Mouse (Mus musculus) CH12.LX (cell line): ENCODE measurements around the gene Dstn. TPM values are rescaled to one million over a fixed set of nuclear protein-coding genes. Genes with fewer than 3 reads are reported as not detected.

Source experiments
- DNase-seq: peaks from one replicate; pipeline ENCODE4 v3.0.0-alpha.2; 2013; ENCODE audit errors: extremely low read depth
- H3K27ac ChIP-seq: 2 replicates; pipeline ENCODE4 v1.5.1; 2012; ENCODE audit warnings: low read depth, mild to moderate bottlenecking, control low read depth, moderate library complexity; ENCODE audit not compliant: insufficient read depth
- H3K27me3 ChIP-seq: replicated peaks from 2 replicates; pipeline ENCODE3; 2012; ENCODE audit warnings: inconsistent platforms
- H3K36me3 ChIP-seq, 2 experiments: replicated peaks in 1 of 2; 2 replicates each; pipeline versions ENCODE3 to v1.6.1; 2012; ENCODE audit warnings: inconsistent platforms in 1 of 2, low read length in 1 of 2, mild to moderate bottlenecking in 1 of 2, mixed read lengths in 1 of 2, moderate library complexity in 1 of 2; ENCODE audit not compliant: control insufficient read depth in 1 of 2, insufficient read depth in 1 of 2
- H3K4me1 ChIP-seq, 2 experiments: 2 replicates each; pipeline ENCODE4 v1.6.1; 2012; ENCODE audit warnings: inconsistent platforms in 1 of 2, moderate library complexity in 1 of 2; ENCODE audit not compliant: insufficient read depth in 2 of 2, control insufficient read depth in 1 of 2
- H3K4me2 ChIP-seq: 2 replicates; pipeline ENCODE4 v1.6.1; 2012; ENCODE audit warnings: low read depth, mild to moderate bottlenecking, control low read depth; ENCODE audit not compliant: poor library complexity, insufficient read depth, severe bottlenecking
- H3K4me3 ChIP-seq, 3 experiments: fragments of 150-350 bp in 1 of 3; sonication (generic) in 1 of 3; replicated peaks in 1 of 3; 2 replicates each; pipeline versions ENCODE3 to v1.5.1; 2011 to 2012; ENCODE audit warnings: low read depth in 2 of 3, low read length in 2 of 3, mild to moderate bottlenecking in 2 of 3, moderate library complexity in 2 of 3, control low read depth in 1 of 3, improper control_type of control experiment in 1 of 3, inconsistent platforms in 1 of 3, mixed read lengths in 1 of 3; ENCODE audit not compliant: poor library complexity in 1 of 3
- H3K79me2 ChIP-seq: replicated peaks from 2 replicates; pipeline ENCODE4 v1.6.1; 2012; ENCODE audit warnings: mild to moderate bottlenecking, moderate library complexity; ENCODE audit not compliant: control insufficient read depth, poor library complexity, insufficient read depth, severe bottlenecking; ENCODE audit errors: extremely low read depth
- H3K9ac ChIP-seq: 2 replicates; pipeline ENCODE4 v1.6.1; 2012; ENCODE audit warnings: low read depth, mild to moderate bottlenecking, control low read depth, moderate library complexity; ENCODE audit not compliant: insufficient read depth
- H3K9me3 ChIP-seq: replicated peaks from 2 replicates; pipeline ENCODE3; 2012; ENCODE audit warnings: low read length, inconsistent platforms, mixed read lengths
- BHLHE40 ChIP-seq: IDR thresholded peaks from 2 replicates; pipeline ENCODE4 v1.6.1; 2011; ENCODE audit warnings: mild to moderate bottlenecking, low read depth, low read length, improper control_type of control experiment
- CTCF ChIP-seq, 2 experiments: IDR thresholded peaks in 1 of 2; conservative IDR thresholded peaks in 1 of 2; 2 replicates each; pipeline ENCODE4 v1.5.1; 2011 to 2012; ENCODE audit warnings: low read depth in 2 of 2, low read length in 2 of 2, improper control_type of control experiment in 1 of 2, inconsistent platforms in 1 of 2, mild to moderate bottlenecking in 1 of 2, moderate library complexity in 1 of 2
- ELF1 ChIP-seq: IDR thresholded peaks from 2 replicates; pipeline ENCODE4 v1.6.1; 2014; ENCODE audit warnings: low read depth, mild to moderate bottlenecking, inconsistent platforms, low read length, improper control_type of control experiment
- EP300 ChIP-seq: IDR thresholded peaks from 2 replicates; pipeline ENCODE4 v1.6.1; 2011; ENCODE audit warnings: low read length, improper control_type of control experiment
- ETS1 ChIP-seq: conservative IDR thresholded peaks from 2 replicates; pipeline ENCODE4 v1.6.1; 2012; ENCODE audit warnings: low read depth, mild to moderate bottlenecking, inconsistent platforms, low read length, improper control_type of control experiment, moderate library complexity
- GABPA ChIP-seq: IDR thresholded peaks from 2 replicates; pipeline ENCODE4 v1.6.1; 2012; ENCODE audit warnings: low read depth, low read length, improper control_type of control experiment, inconsistent platforms; ENCODE audit not compliant: insufficient replicate concordance
- HCFC1 ChIP-seq: IDR thresholded peaks from 2 replicates; pipeline ENCODE4 v1.6.1; 2012; ENCODE audit warnings: low read depth, mild to moderate bottlenecking, inconsistent platforms, low read length, improper control_type of control experiment
- IRF4 ChIP-seq: IDR thresholded peaks from 2 replicates; pipeline ENCODE4 v1.6.1; 2014; ENCODE audit warnings: low read depth, mild to moderate bottlenecking, inconsistent platforms, low read length, improper control_type of control experiment
- JUND ChIP-seq: conservative IDR thresholded peaks from 2 replicates; pipeline ENCODE4 v1.6.1; 2011; ENCODE audit warnings: low read depth, low read length, improper control_type of control experiment
- MAFK ChIP-seq: IDR thresholded peaks from 2 replicates; pipeline ENCODE4 v1.6.1; 2011; ENCODE audit warnings: low read length, improper control_type of control experiment; ENCODE audit not compliant: insufficient replicate concordance
- MAX ChIP-seq: IDR thresholded peaks from 2 replicates; pipeline ENCODE4 v1.6.1; 2011; ENCODE audit warnings: low read length, improper control_type of control experiment
- MAZ ChIP-seq: IDR thresholded peaks from 2 replicates; pipeline ENCODE4 v1.6.1; 2012; ENCODE audit warnings: low read depth, mild to moderate bottlenecking, inconsistent platforms, low read length, improper control_type of control experiment, moderate library complexity
- MEF2A ChIP-seq: IDR thresholded peaks from 2 replicates; pipeline ENCODE4 v1.6.1; 2014; ENCODE audit warnings: low read depth, mild to moderate bottlenecking, inconsistent platforms, low read length, improper control_type of control experiment, borderline replicate concordance
- MXI1 ChIP-seq: IDR thresholded peaks from 2 replicates; pipeline ENCODE4 v1.6.1; 2011; ENCODE audit warnings: mild to moderate bottlenecking, low read depth, low read length, improper control_type of control experiment
- MYC ChIP-seq: IDR thresholded peaks from 2 replicates; pipeline ENCODE4 v1.6.1; 2011; ENCODE audit warnings: low read depth, mild to moderate bottlenecking, improper control_type of control experiment, low read length
- NELFE ChIP-seq: IDR thresholded peaks from 2 replicates; pipeline ENCODE4 v1.6.1; 2011; ENCODE audit warnings: low read depth, low read length, improper control_type of control experiment
- NRF1 ChIP-seq: IDR thresholded peaks from 2 replicates; pipeline ENCODE4 v1.6.1; 2014; ENCODE audit warnings: low read depth, mild to moderate bottlenecking, inconsistent platforms, low read length, improper control_type of control experiment, moderate library complexity
- POLR2A ChIP-seq: IDR thresholded peaks from 2 replicates; pipeline ENCODE4 v1.6.1; 2011; ENCODE audit warnings: low read depth, mild to moderate bottlenecking, improper control_type of control experiment, low read length
- RCOR1 ChIP-seq: conservative IDR thresholded peaks from 2 replicates; pipeline ENCODE4 v1.6.1; 2012; ENCODE audit warnings: low read depth, mild to moderate bottlenecking, inconsistent platforms, low read length, improper control_type of control experiment
- SMC3 ChIP-seq: IDR thresholded peaks from 2 replicates; pipeline ENCODE4 v1.6.1; 2011; ENCODE audit warnings: low read depth, low read length, improper control_type of control experiment
- TBP ChIP-seq: conservative IDR thresholded peaks from 2 replicates; pipeline ENCODE4 v1.6.1; 2011; ENCODE audit warnings: low read depth, low read length, improper control_type of control experiment
- TCF12 ChIP-seq: IDR thresholded peaks from 2 replicates; pipeline ENCODE4 v1.6.1; 2014; ENCODE audit warnings: low read depth, mild to moderate bottlenecking, inconsistent platforms, low read length, improper control_type of control experiment
- USF1 ChIP-seq: IDR thresholded peaks from 2 replicates; pipeline ENCODE4 v1.6.1; 2014; ENCODE audit warnings: low read depth, mild to moderate bottlenecking, inconsistent platforms, low read length, improper control_type of control experiment
- USF2 ChIP-seq: conservative IDR thresholded peaks from 2 replicates; pipeline ENCODE4 v1.6.1; 2011; ENCODE audit warnings: low read depth, low read length, improper control_type of control experiment
- ZC3H11A ChIP-seq: IDR thresholded peaks from 2 replicates; pipeline ENCODE4 v1.6.1; 2012; ENCODE audit warnings: low read depth, mild to moderate bottlenecking, inconsistent platforms, low read length, improper control_type of control experiment
- ZMIZ1 ChIP-seq: IDR thresholded peaks from 2 replicates; pipeline ENCODE4 v1.6.1; 2012; ENCODE audit warnings: low read depth, mild to moderate bottlenecking, inconsistent platforms, low read length, improper control_type of control experiment
- ZNF384 ChIP-seq: IDR thresholded peaks from 2 replicates; pipeline ENCODE4 v1.6.1; 2012; ENCODE audit warnings: low read depth, low read length, improper control_type of control experiment, inconsistent platforms
- dilution Hi-C: fragments of 300-500 bp; cut with MboI; formaldehyde crosslinking; loops from 2 replicates; pipeline ENCODE4 v1.14.3; 2020; ENCODE audit warnings: low sequenced_read_pairs; ENCODE audit not compliant: extremely low pct_unique_long_range_greater_than_20kb, extremely low pct_ligation_motif_present
- in situ Hi-C: fragments of 300-500 bp; cut with MboI; formaldehyde crosslinking; loops from 3 replicates; pipeline ENCODE4 v1.14.3; 2019; ENCODE audit warnings: low sequenced_read_pairs, low pct_ligation_motif_present, low pct_unique_long_range_greater_than_20kb, mixed read lengths
- polyA plus RNA-seq: library from polyadenylated mRNA; unstranded; fragments of >175 nt; gene quantifications from 2 replicates; pipeline ENCODE4 v1.2.1, GENCODE M21; 2012; ENCODE audit warnings: low read depth; ENCODE audit not compliant: insufficient read length
- total RNA-seq, 2 experiments: library from RNA; depleted of rRNA; stranded (reverse); fragments of 300-350 nt in 1 of 2; fragments of >200 nt in 1 of 2; gene quantifications; 2 replicates each; pipeline ENCODE4 v1.2.3; 2012 to 2014

Gene Dstn
- 68.9 and 84.3 TPM in 2 replicates for total RNA-seq (2012; rRNA removed)
- 266 and 306 TPM in 2 replicates for total RNA-seq (2014; rRNA removed)
- polyA plus RNA-seq: 151 and 155 TPM in 2 replicates

DNA sequence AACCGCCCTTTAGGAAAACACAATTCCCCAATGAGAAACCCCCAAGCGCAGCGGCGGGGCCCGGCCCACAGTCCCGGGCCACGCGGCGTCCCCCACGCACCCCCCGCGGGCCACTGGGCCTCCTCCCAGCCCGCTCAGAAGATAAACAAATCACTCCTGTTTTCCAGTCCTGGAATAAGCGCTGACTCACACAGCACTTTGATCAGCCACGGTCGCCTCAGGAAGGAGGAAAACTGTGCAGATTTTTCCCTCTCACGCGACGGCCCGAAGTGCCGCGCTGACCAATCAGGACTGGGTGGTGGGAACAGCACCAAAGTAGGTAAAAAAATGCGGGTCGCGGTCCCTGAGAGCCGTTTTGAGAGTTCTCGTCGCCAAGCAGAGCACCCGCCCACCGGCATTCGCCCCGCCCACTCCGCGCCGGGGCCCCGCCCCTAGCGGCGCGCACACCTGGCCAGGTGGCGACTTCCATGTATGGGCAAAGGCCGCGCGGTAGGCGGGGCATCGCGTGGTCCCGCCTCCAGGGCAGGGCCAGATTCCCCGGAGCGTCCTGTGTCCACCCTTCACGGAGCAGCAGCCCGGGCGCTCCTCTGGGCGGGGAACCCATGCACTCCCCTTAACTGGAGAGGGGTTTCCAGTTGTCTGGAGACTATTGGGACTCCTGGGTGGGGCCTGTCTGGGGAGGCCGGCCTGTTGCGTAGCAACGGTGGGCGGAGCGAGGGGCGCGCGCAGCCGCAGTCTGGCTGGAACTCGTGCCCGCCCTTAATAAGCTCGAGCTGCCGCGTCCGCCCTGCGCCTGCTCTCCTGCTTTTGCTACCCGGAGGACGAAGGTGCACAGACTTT is at the start of gene Dstn:
Gene Dstn (plus strand): TSS at position 561 of the 840 bp plus-strand sequence.
- peak within 1 kb of the TSS; percentile 93 for H3K4me2 ChIP-seq
- no peaks in the 10 kb centered on the region for H3K27me3 ChIP-seq
- H3K4me1 ChIP-seq: peaks cover 0 to 38% of the 10 kb centered on the region in 2 experiments; a peak in 2 of 4 replicates
- H3K9ac ChIP-seq: peak within 1 kb of the TSS; percentile 78
- dilution Hi-C loops (no loop called here), in situ Hi-C loops (loop anchor here (5.0 kb wide), 1 partner anchor 73 kb away; no protein-coding TSS in a partner anchor)
- H3K27ac ChIP-seq: peak within 1 kb of the TSS; percentile 33
- peaks cover 23% of the 10 kb centered on the region for H3K79me2 ChIP-seq
- no peaks in the 10 kb centered on the region for H3K9me3 ChIP-seq
- peak within 1 kb of the TSS; percentile 77 to 84 (median 83) for H3K4me3 ChIP-seq
- peak; percentile 91 for DNase-seq
- no peaks in the 10 kb centered on the region for H3K36me3 ChIP-seq
- TF ChIP-seq BHLHE40: peak; percentile 78
- peak; percentile 70 for TF ChIP-seq ZNF384
- TF ChIP-seq MAFK: no peak
- no peak for TF ChIP-seq EP300
- peak; percentile 88 for TF ChIP-seq TBP
- TF ChIP-seq HCFC1: peak; percentile 28; the same call in 1 of the 2 replicates
- TF ChIP-seq ETS1: no peak
- peak; percentile 90 for TF ChIP-seq NRF1
- peak; percentile 7; the same call in 1 of the 2 replicates for TF ChIP-seq NELFE
- TF ChIP-seq TCF12: 0 out of 2 replicates have a peak, but pooled peaks have one; percentile 44
- TF ChIP-seq IRF4: no peak; the same call in 1 of the 2 replicates
- peak; percentile 4; the same call in 1 of the 2 replicates for TF ChIP-seq MAX
- TF ChIP-seq ZMIZ1: peak; percentile 63
- TF ChIP-seq CTCF (conservative IDR thresholded peaks at IDR 0.05 in 1 of 2, IDR thresholded peaks at IDR 0.05 in 1 of 2; ENCODE audit: low read depth in 2 of 2, low read length in 2 of 2): no peak
- peak; percentile 94 for TF ChIP-seq POLR2A
- peak; percentile 46 for TF ChIP-seq ELF1
- TF ChIP-seq, all 38 proteins: peak for 11

DNA sequence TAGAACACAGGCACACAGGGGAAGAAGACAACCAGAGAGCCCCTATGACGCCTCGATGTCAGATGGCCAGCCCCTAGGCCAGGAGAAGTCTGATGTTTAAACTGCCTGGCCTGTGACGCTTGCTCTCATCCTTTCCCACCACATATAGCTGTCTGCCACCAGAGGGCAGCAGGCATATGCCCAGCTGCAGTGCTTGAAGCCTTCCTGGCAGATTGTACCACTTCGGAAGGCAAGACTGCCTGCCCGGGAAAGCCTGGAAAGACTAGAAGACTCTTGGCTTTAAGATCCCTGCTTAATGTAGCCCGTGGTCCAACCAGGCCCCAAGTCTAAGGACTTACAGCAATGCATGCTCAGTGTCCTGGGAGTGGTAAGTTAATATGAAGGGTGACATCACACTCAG is 47.8 kb upstream of the Dstn start:
- Histone ChIP-seq H3K4me3 (no peak overlapping the region), H3K9me3 (no peaks in the 10 kb centered on the region), H3K4me2 (peak overlapping the region; percentile 30), H3K36me3 (no peaks in the 10 kb centered on the region), H3K79me2 (no peaks in the 10 kb centered on the region), H3K9ac (peak overlapping the region; percentile 4; the same call in 1 of the 2 replicates), H3K27ac (no peak overlapping the region), H3K4me1 (peaks cover 0 to 12% of the 10 kb centered on the region in 2 experiments; a peak in 2 of 4 replicates), H3K27me3 (no peaks in the 10 kb centered on the region)
- dilution Hi-C loops (no loop called here), in situ Hi-C loops (loop anchor here (10.0 kb wide), 1 partner anchor 347 kb away; no protein-coding TSS in a partner anchor)
- DNase-seq: peak; percentile 76
- TF ChIP-seq RCOR1 (no peak), SMC3 (peak; percentile 98), IRF4 (peak; percentile 53), GABPA (no peak), MAZ (no peak), MEF2A (peak; percentile 31; the same call in 1 of the 2 replicates), BHLHE40 (no peak), ETS1 (no peak), USF2 (no peak), TCF12 (no peak), JUND (no peak), CTCF (conservative IDR thresholded peaks at IDR 0.05 in 1 of 2, IDR thresholded peaks at IDR 0.05 in 1 of 2; ENCODE audit: low read depth in 2 of 2, low read length in 2 of 2) (peak; percentile 70 to 96), TBP (no peak), ELF1 (0 out of 2 replicates have a peak, but pooled peaks have one; percentile 15), MXI1 (peak; percentile 38; the same call in 1 of the 2 replicates), ZC3H11A (peak; percentile 84), MYC (no peak), USF1 (no peak), MAX (0 out of 2 replicates have a peak, but pooled peaks have one; percentile 9), NELFE (no peak)
